ENCODE assay signal across 11 mouse cellular contexts in the genomic region with DNA sequence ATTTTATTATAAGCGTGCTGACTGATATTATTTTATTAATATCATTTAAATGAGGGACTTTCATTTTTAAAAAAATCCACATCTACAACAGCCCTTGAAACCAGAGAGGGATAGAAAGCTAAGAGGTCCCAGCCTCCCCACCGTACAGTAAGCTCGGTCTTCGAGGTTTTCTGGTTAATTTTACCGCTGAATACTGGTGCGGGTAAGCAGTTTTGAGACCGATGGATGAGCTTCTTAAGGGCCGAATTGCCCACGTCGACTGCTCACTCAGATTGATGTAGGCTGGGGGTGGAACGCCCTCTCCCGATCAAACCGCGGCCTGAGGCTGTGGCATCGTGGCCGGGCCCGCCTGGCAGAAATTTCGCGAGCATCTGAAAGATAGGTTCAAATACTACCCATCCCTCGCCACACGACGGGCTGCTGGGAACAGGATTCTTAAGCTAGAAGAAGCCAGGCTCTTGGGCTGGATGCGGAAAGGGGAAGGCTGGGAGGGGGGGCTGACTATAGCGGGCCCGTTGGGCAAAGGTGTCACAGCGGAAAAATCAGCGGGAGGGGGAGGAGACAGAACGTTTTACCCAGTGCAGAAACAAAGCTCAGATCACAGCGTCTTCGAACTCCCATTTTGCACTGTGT. TPM values are rescaled to one million over a fixed set of nuclear protein-coding genes. Genes with fewer than 3 reads are reported as not detected.
A peak's percentile ranks its signal among the peaks of the same experiment; 100 is the strongest.
DNase-seq lines count a peak whose midpoint lies in the region; ATAC-seq lines count a peak whose summit lies in the region.
"Had no signal": no experiment of that assay in that cellular context is flagged by ENCODE, and none has a peak within 500 bp of the region (broad histone marks: within the 10 kb centered on the region; RNA-seq: fewer than 3 reads in every experiment).

No protein-coding gene starts in this region.

- peaks cover 30% of the 10 kb centered on the region for H3K27me3 ChIP-seq in embryonic facial prominence, embryonic 11.5 days (ENCODE audit: control insufficient read depth, insufficient read depth, low read length)
- H3K27me3 ChIP-seq in limb, embryonic 10.5 days (ENCODE audit: low read depth, poor library complexity, severe bottlenecking) = peaks cover 84% of the 10 kb centered on the region

- H3K4me1 ChIP-seq in embryonic facial prominence, embryonic 11.5 days (ENCODE audit: control insufficient read depth, insufficient read depth, low read length) = no peaks in the 10 kb centered on the region; the same call in 1 of the 2 replicates
- H3K4me1 ChIP-seq in limb, embryonic 10.5 days = peaks cover 38% of the 10 kb centered on the region

- H3K9me3 ChIP-seq in embryonic facial prominence, embryonic 11.5 days (replicated peaks; ENCODE audit: control insufficient read depth, low read length) = no peaks in the 10 kb centered on the region
- H3K9me3 ChIP-seq in limb, embryonic 10.5 days (replicated peaks) = no peaks in the 10 kb centered on the region
- H3K9me3 ChIP-seq: embryonic facial prominence, embryonic 15.5 days; liver, embryonic 13.5 days had no signal

- ATAC-seq in embryonic facial prominence, embryonic 11.5 days (replicated peaks; ENCODE audit: insufficient number of reproducible peaks, low FRiP score, low TSS enrichment, low read depth) = no peak

- intact Hi-C loops in gastrocnemius, postnatal 36 days (cut with DNase I) = loop anchor here (2.0 kb wide), 1 partner anchor 37 kb away; no protein-coding TSS in a partner anchor

- H3K4me2 ChIP-seq in embryonic facial prominence, embryonic 11.5 days (ENCODE audit: low read depth, low read length) = peak overlapping the region; percentile 16
- H3K4me2 ChIP-seq: liver, embryonic 13.5 days had no signal

- peak; percentile 57 to 66 for DNase-seq in cerebellum, adult 18-20 months
- DNase-seq in cerebellum, adult 11 months = no peak
- DNase-seq in CD4-positive helper T cell, adult 2 months (ENCODE audit: low read depth, low spot score) = peak; percentile 11
- no peak for DNase-seq in embryonic facial prominence, embryonic 11.5 days (ENCODE audit: low spot score)
- DNase-seq in limb, embryonic 10.5 days (ENCODE audit: low spot score) = peak; percentile 49
- DNase-seq in retina, postnatal 1 day = peak; percentile 22
- DNase-seq in layer of hippocampus, adult 9-11 months = no peak
- DNase-seq in gastrocnemius, postnatal 36 days = no peak
- DNase-seq: liver, embryonic 13.5 days had no signal

- peak overlapping the region; percentile 12; the same call in 1 of the 2 replicates for H3K4me3 ChIP-seq in embryonic facial prominence, embryonic 11.5 days (ENCODE audit: low read depth, low read length)
- peak overlapping the region; percentile 13; the same call in 1 of the 2 replicates for H3K4me3 ChIP-seq in limb, embryonic 10.5 days
- H3K4me3 ChIP-seq: liver, embryonic 13.5 days had no signal

- H3K9ac ChIP-seq in embryonic facial prominence, embryonic 11.5 days (replicated peaks; ENCODE audit: low read length) = no peak overlapping the region
- H3K9ac ChIP-seq: embryonic facial prominence, embryonic 15.5 days; liver, embryonic 13.5 days had no signal

- H3K27ac ChIP-seq in embryonic facial prominence, embryonic 11.5 days (replicated peaks; ENCODE audit: low read depth, low read length) = no peak overlapping the region
- no peak overlapping the region for H3K27ac ChIP-seq in limb, embryonic 10.5 days
- H3K27ac ChIP-seq: embryonic facial prominence, embryonic 15.5 days; liver, embryonic 13.5 days had no signal

- no peaks in the 10 kb centered on the region for H3K36me3 ChIP-seq in embryonic facial prominence, embryonic 11.5 days (replicated peaks; ENCODE audit: control insufficient read depth, insufficient read depth, low read depth, low read length)
- H3K36me3 ChIP-seq in limb, embryonic 10.5 days = no peaks in the 10 kb centered on the region
- H3K36me3 ChIP-seq: embryonic facial prominence, embryonic 15.5 days; liver, embryonic 13.5 days had no signal

- WGBS in embryonic facial prominence, embryonic 11.5 days = 3% methylated on average over 30 of the region's 30 CpGs
- 3% methylated on average over 30 of the region's 30 CpGs for whole genome bisulfite sequencing in limb, embryonic 10.5 days

RNA-seq across cellular contexts. Expression of a gene that starts 2.5 kb away (rescaled TPM):
- 18.2 and 27.1 TPM in 2 replicates for polyA plus RNA-seq in embryonic facial prominence, embryonic 11.5 days (2014; fragmentation: Nextera tagmentation; extraction: Ambion mirVana)
- polyA plus RNA-seq in limb, embryonic 10.5 days (2016; fragmentation: Nextera tagmentation; extraction: Ambion mirVana) = 0.95 and 0.97 TPM in 2 replicates
- 10 to 100 TPM; 54.1 to 59.5 TPM for total RNA-seq in gastrocnemius, postnatal 36 days (2021)

RNA-seq across cellular contexts. Expression of a gene that starts 47.6 kb away (rescaled TPM):
- polyA plus RNA-seq in embryonic facial prominence, embryonic 11.5 days (2014; fragmentation: Nextera tagmentation; extraction: Ambion mirVana) = not detected in 2 replicates
- polyA plus RNA-seq in limb, embryonic 10.5 days (2016; fragmentation: Nextera tagmentation; extraction: Ambion mirVana) = not detected in 2 replicates
- not detected for total RNA-seq in gastrocnemius, postnatal 36 days (2021)
- polyA plus RNA-seq: C2C12; embryonic facial prominence, embryonic 15.5 days; liver, embryonic 13.5 days had no signal

Comparison
In these comparisons a context has a peak if more than half of its experiments do, and no peak if none do; other contexts are left out.
1. DNase-seq: peak in cerebellum, adult 18-20 months (2 of 2), CD4-positive helper T cell, adult 2 months (single experiment), limb, embryonic 10.5 days (single experiment) and retina, postnatal 1 day (single experiment); none in cerebellum, adult 11 months (single experiment), embryonic facial prominence, embryonic 11.5 days (single experiment), layer of hippocampus, adult 9-11 months (single experiment) and gastrocnemius, postnatal 36 days (0 of 2).